Mouse (Mus musculus): ENCODE data around the gene Rpl22l1. TPM values are rescaled to one million over a fixed set of nuclear protein-coding genes. Genes with fewer than 3 reads are reported as not detected.

The Rpl22l1 gene
- polyA plus RNA-seq, 1 experiment, result 231 TPM

DNA sequence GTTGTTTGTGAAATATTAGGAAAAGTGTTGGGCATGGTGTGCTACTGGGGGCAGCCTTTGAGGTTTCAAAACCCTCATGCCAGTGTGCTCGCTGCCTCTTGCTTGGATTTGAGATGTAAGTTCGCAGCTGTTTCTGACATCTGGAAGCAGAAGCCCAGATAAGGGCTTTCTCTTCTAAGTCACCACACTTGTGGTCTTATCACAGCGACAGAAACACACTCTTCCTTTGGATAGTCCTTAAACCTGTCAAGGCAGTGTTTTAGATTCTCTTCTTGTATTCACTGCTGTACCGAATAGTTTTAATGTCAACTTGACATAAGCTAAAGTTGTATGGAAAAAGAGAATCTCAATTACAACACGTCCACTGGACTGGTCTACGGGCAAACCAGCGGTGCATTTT lies 29.9 kb upstream of the Rpl22l1 start:
- H3ac ChIP-seq (ENCODE audit: control insufficient read depth, insufficient read length), result no peak overlapping the region
- TF ChIP-seq SRF (IDR thresholded peaks at IDR 0.05; ENCODE audit: control insufficient read depth, insufficient read length, low read depth), result no peak
- no peak for TF ChIP-seq POLR2AphosphoS2 (IDR thresholded peaks at IDR 0.05; ENCODE audit: insufficient read length, low read depth)
- no peak for TF ChIP-seq POLR2A (IDR thresholded peaks at IDR 0.05; ENCODE audit: insufficient read length, low read depth)
- no peak for TF ChIP-seq MAX (IDR thresholded peaks at IDR 0.05; ENCODE audit: low read depth)
- TF ChIP-seq TCF12 (IDR thresholded peaks at IDR 0.05; ENCODE audit: insufficient read depth, poor library complexity, severe bottlenecking), result no peak
- TF ChIP-seq MYOG (IDR thresholded peaks at IDR 0.05; ENCODE audit: control insufficient read depth in 1 of 3, insufficient read depth in 1 of 3, insufficient read length in 2 of 3, low read depth in 2 of 3), result no peak
- no peak for TF ChIP-seq MYOD1 (IDR thresholded peaks at IDR 0.05; ENCODE audit: control insufficient read depth in 1 of 3, insufficient read length in 2 of 3, low read depth in 2 of 3)
- TF ChIP-seq TCF3 (IDR thresholded peaks at IDR 0.05; ENCODE audit: insufficient read length, low read depth), result no peak
- no peak for TF ChIP-seq REST (IDR thresholded peaks at IDR 0.05; ENCODE audit: insufficient read depth, insufficient read length)
- TF ChIP-seq USF1 (IDR thresholded peaks at IDR 0.05; ENCODE audit: low read depth), result no peak
- TF ChIP-seq CEBPB (IDR thresholded peaks at IDR 0.05; ENCODE audit: insufficient read depth, poor library complexity, severe bottlenecking), result no peak
- no peak for TF ChIP-seq E2F4 (IDR thresholded peaks at IDR 0.05; ENCODE audit: insufficient read depth)
- no peak overlapping the region for H3K4me3 ChIP-seq
- H3K36me3 ChIP-seq (ENCODE audit: control insufficient read depth, insufficient read depth), result no peaks in the 10 kb centered on the region
- H3K79me2 ChIP-seq (ENCODE audit: control insufficient read depth, insufficient read depth), result no peaks in the 10 kb centered on the region
- no peak overlapping the region for H3K4me2 ChIP-seq (ENCODE audit: low read depth)
- H3K27me3 ChIP-seq (ENCODE audit: control insufficient read depth, insufficient read depth, insufficient read length), result no peaks in the 10 kb centered on the region

DNA sequence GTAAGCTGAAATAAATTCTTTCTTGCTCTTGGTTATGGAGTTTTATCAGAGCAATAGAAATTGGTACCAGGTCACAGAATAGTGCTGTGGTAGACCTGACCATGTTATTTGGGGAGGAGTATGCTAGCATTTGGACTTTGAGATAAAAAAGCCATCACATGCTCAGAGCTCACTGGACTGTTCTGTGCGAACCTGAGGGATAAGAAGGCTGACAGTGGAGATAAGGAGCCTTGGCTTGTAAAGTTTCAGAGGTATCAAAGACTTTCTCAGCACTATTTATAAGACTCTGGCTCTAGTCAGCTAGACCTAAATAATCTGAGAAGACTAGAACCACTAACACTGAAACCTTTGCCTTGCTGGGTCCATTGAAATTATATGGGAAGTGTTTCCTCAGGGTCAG lies 29.3 kb upstream of the Rpl22l1 start:
- H3K4me2 ChIP-seq (ENCODE audit: low read depth), result no peak overlapping the region
- no peaks in the 10 kb centered on the region for H3K79me2 ChIP-seq (ENCODE audit: control insufficient read depth, insufficient read depth)
- H3ac ChIP-seq (ENCODE audit: control insufficient read depth, insufficient read length), result no peak overlapping the region
- TF ChIP-seq USF1 (IDR thresholded peaks at IDR 0.05; ENCODE audit: low read depth) (no peak), REST (IDR thresholded peaks at IDR 0.05; ENCODE audit: insufficient read depth, insufficient read length) (no peak), TCF12 (IDR thresholded peaks at IDR 0.05; ENCODE audit: insufficient read depth, poor library complexity, severe bottlenecking) (no peak), CEBPB (IDR thresholded peaks at IDR 0.05; ENCODE audit: insufficient read depth, poor library complexity, severe bottlenecking) (no peak), POLR2AphosphoS2 (IDR thresholded peaks at IDR 0.05; ENCODE audit: insufficient read length, low read depth) (no peak), TCF3 (IDR thresholded peaks at IDR 0.05; ENCODE audit: insufficient read length, low read depth) (no peak), MYOD1 (IDR thresholded peaks at IDR 0.05; ENCODE audit: control insufficient read depth in 1 of 3, insufficient read length in 2 of 3, low read depth in 2 of 3) (no peak), MAX (IDR thresholded peaks at IDR 0.05; ENCODE audit: low read depth) (no peak), E2F4 (IDR thresholded peaks at IDR 0.05; ENCODE audit: insufficient read depth) (no peak), POLR2A (IDR thresholded peaks at IDR 0.05; ENCODE audit: insufficient read length, low read depth) (no peak), SRF (IDR thresholded peaks at IDR 0.05; ENCODE audit: control insufficient read depth, insufficient read length, low read depth) (no peak), MYOG (IDR thresholded peaks at IDR 0.05; ENCODE audit: control insufficient read depth in 1 of 3, insufficient read depth in 1 of 3, insufficient read length in 2 of 3, low read depth in 2 of 3) (no peak)
- H3K27me3 ChIP-seq (ENCODE audit: control insufficient read depth, insufficient read depth, insufficient read length), result no peaks in the 10 kb centered on the region
- H3K4me3 ChIP-seq, result no peak overlapping the region
- H3K36me3 ChIP-seq (ENCODE audit: control insufficient read depth, insufficient read depth), result no peaks in the 10 kb centered on the region

DNA sequence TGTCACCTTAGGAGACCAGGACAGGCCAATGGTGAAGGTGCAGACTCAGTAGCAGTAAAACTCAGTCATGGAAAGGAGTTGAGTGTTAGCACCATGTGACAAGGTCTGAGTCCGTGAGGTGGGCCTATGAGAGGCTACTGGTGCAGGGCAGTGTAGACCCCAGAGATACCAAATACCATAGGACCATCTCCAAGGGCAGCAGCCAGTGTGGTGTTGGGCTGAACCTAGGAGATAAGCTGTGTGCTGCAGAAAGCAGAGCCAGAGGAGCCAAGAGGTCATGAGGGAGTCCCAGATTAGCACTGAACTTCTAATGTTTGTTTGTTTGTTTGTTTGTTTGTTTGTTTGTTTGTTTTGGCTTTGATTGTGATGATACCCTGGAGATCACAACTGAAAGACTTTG lies 28.7 kb upstream of the Rpl22l1 start:
- no peak overlapping the region for H3K4me3 ChIP-seq
- no peaks in the 10 kb centered on the region for H3K79me2 ChIP-seq (ENCODE audit: control insufficient read depth, insufficient read depth)
- H3K4me2 ChIP-seq (ENCODE audit: low read depth), result no peak overlapping the region
- no peak overlapping the region for H3ac ChIP-seq (ENCODE audit: control insufficient read depth, insufficient read length)
- H3K36me3 ChIP-seq (ENCODE audit: control insufficient read depth, insufficient read depth), result no peaks in the 10 kb centered on the region
- no peaks in the 10 kb centered on the region for H3K27me3 ChIP-seq (ENCODE audit: control insufficient read depth, insufficient read depth, insufficient read length)
- TF ChIP-seq POLR2A (IDR thresholded peaks at IDR 0.05; ENCODE audit: insufficient read length, low read depth), result no peak
- TF ChIP-seq MYOD1 (IDR thresholded peaks at IDR 0.05; ENCODE audit: control insufficient read depth in 1 of 3, insufficient read length in 2 of 3, low read depth in 2 of 3), result no peak
- TF ChIP-seq SRF (IDR thresholded peaks at IDR 0.05; ENCODE audit: control insufficient read depth, insufficient read length, low read depth), result no peak
- no peak for TF ChIP-seq POLR2AphosphoS2 (IDR thresholded peaks at IDR 0.05; ENCODE audit: insufficient read length, low read depth)
- TF ChIP-seq TCF3 (IDR thresholded peaks at IDR 0.05; ENCODE audit: insufficient read length, low read depth), result no peak
- TF ChIP-seq CEBPB (IDR thresholded peaks at IDR 0.05; ENCODE audit: insufficient read depth, poor library complexity, severe bottlenecking), result no peak
- no peak for TF ChIP-seq TCF12 (IDR thresholded peaks at IDR 0.05; ENCODE audit: insufficient read depth, poor library complexity, severe bottlenecking)
- no peak for TF ChIP-seq MYOG (IDR thresholded peaks at IDR 0.05; ENCODE audit: control insufficient read depth in 1 of 3, insufficient read depth in 1 of 3, insufficient read length in 2 of 3, low read depth in 2 of 3)
- TF ChIP-seq E2F4 (IDR thresholded peaks at IDR 0.05; ENCODE audit: insufficient read depth), result no peak
- TF ChIP-seq USF1 (IDR thresholded peaks at IDR 0.05; ENCODE audit: low read depth), result no peak
- no peak for TF ChIP-seq MAX (IDR thresholded peaks at IDR 0.05; ENCODE audit: low read depth)
- TF ChIP-seq REST (IDR thresholded peaks at IDR 0.05; ENCODE audit: insufficient read depth, insufficient read length), result no peak

DNA sequence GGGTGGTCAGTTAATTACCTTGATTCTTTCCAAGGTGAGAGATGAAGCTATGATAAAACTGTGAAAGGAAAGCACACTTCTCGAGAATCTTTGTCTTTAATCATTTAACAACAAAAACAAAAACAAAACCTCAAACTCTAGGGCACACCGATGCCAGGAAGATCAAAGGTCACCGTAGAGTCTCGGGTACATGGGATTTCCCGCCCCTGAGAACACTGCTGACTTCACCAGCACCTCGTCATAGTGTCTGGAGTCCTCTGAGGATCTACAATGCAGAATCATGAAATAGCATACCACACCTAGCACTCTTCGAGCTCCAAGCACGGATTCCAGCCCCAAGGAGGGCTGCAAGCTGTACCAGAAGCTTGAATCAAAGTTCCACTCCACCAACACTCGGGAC lies 24.7 kb upstream of the Rpl22l1 start:
- Histone ChIP-seq H3K79me2 (ENCODE audit: control insufficient read depth, insufficient read depth) (no peaks in the 10 kb centered on the region), H3K4me3 (no peak overlapping the region), H3K4me2 (ENCODE audit: low read depth) (peak overlapping the region; percentile 58), H3K27me3 (ENCODE audit: control insufficient read depth, insufficient read depth, insufficient read length) (no peaks in the 10 kb centered on the region), H3K36me3 (ENCODE audit: control insufficient read depth, insufficient read depth) (no peaks in the 10 kb centered on the region), H3ac (ENCODE audit: control insufficient read depth, insufficient read length) (no peak overlapping the region)
- no peak for TF ChIP-seq POLR2A (IDR thresholded peaks at IDR 0.05; ENCODE audit: insufficient read length, low read depth)
- TF ChIP-seq MYOD1 (IDR thresholded peaks at IDR 0.05; ENCODE audit: control insufficient read depth in 1 of 3, insufficient read length in 2 of 3, low read depth in 2 of 3), result no peak
- TF ChIP-seq REST (IDR thresholded peaks at IDR 0.05; ENCODE audit: insufficient read depth, insufficient read length), result no peak
- TF ChIP-seq SRF (IDR thresholded peaks at IDR 0.05; ENCODE audit: control insufficient read depth, insufficient read length, low read depth), result no peak
- TF ChIP-seq MYOG (IDR thresholded peaks at IDR 0.05; ENCODE audit: control insufficient read depth in 1 of 3, insufficient read depth in 1 of 3, insufficient read length in 2 of 3, low read depth in 2 of 3), result no peak
- no peak for TF ChIP-seq CEBPB (IDR thresholded peaks at IDR 0.05; ENCODE audit: insufficient read depth, poor library complexity, severe bottlenecking)
- TF ChIP-seq POLR2AphosphoS2 (IDR thresholded peaks at IDR 0.05; ENCODE audit: insufficient read length, low read depth), result no peak
- TF ChIP-seq USF1 (IDR thresholded peaks at IDR 0.05; ENCODE audit: low read depth), result no peak
- no peak for TF ChIP-seq MAX (IDR thresholded peaks at IDR 0.05; ENCODE audit: low read depth)
- TF ChIP-seq TCF12 (IDR thresholded peaks at IDR 0.05; ENCODE audit: insufficient read depth, poor library complexity, severe bottlenecking), result no peak
- TF ChIP-seq TCF3 (IDR thresholded peaks at IDR 0.05; ENCODE audit: insufficient read length, low read depth), result no peak
- no peak for TF ChIP-seq E2F4 (IDR thresholded peaks at IDR 0.05; ENCODE audit: insufficient read depth)

All from myocyte (in vitro differentiated cells).